Mouse (Mus musculus) megakaryocyte, embryonic 14.5 days (primary cell): ENCODE measurements at regions not wholly inside any gene's neighbourhood (a gene's known extent, or its start where the extent isn't known, plus 50 kb on each side); places are given as distances from the start of the nearest gene placed in this dataset.

ENCODE experiments used
- FLI1 ChIP-seq: IDR thresholded peaks from 2 replicates; pipeline ENCODE4 v1.6.1; 2012; ENCODE audit warnings: low read length, inconsistent platforms, mixed read lengths
- GATA1 ChIP-seq: IDR thresholded peaks from 3 replicates; pipeline ENCODE4 v1.6.1; 2012; ENCODE audit warnings: mixed read lengths, low read length, inconsistent platforms, borderline replicate concordance

- TF ChIP-seq FLI1 (no peak), GATA1 (no peak)
Observed at GRCm38 (mm10) chr6:120597887-120598286, 66.8 kb upstream of the Hdhd5 start.
